Mouse (Mus musculus) embryonic stem cell, embryonic (primary cell): ENCODE results near the gene Otop1.

ENCODE experiments used
- CTCF ChIA-PET, 4 experiments: fragments of 300-600 bp in 2 of 4; fragments of 350-600 bp in 2 of 4; sonication (Branson Sonifier 250); formaldehyde crosslinking; loops; one replicate each; lab custom pipeline; 2022; ENCODE audit warnings: inconsistent platforms in 2 of 4; lab: Charles Lee
- POLR2A ChIA-PET, 4 experiments: fragments of 300-600 bp in 2 of 4; fragments of 350-600 bp in 2 of 4; sonication (Branson Sonifier 250); formaldehyde crosslinking; loops; one replicate each; lab custom pipeline; 2022; ENCODE audit warnings: antibody characterized with exemption in 4 of 4, inconsistent platforms in 1 of 4; lab: Charles Lee

Gene Otop1

GRCm38 (mm10) chr5:38277098-38277866 lies 1.5 kb downstream of the Otop1 start:
- CTCF ChIA-PET = interaction anchor here in 1 of 4 experiments (0.8 kb wide), 1 partner anchor 303 kb away, joined by 3 read pairs; no protein-coding TSS in a partner anchor
- POLR2A ChIA-PET = interaction anchor here in 2 of 4 experiments (0.6 to 1.2 kb wide), 4 partner anchors 11 to 389 kb away, joined by 3 to 4 read pairs (median 3); no protein-coding TSS in a partner anchor

GRCm38 (mm10) chr5:38277936-38278600 lies 2.3 kb downstream of the Otop1 start:
- CTCF ChIA-PET = no interaction called here
- POLR2A ChIA-PET = interaction anchor here in 2 of 4 experiments (0.6 to 1.2 kb wide), 3 partner anchors 11 to 242 kb away, joined by 3 to 4 read pairs (median 3); no protein-coding TSS in a partner anchor

GRCm38 (mm10) chr5:38280075-38280474 lies 4.3 kb downstream of the Otop1 start:
- ChIA-PET CTCF (interaction anchor here in 1 of 4 experiments (1.1 to 1.3 kb wide), 2 partner anchors 11 to 29 kb away, joined by 3 read pairs; no protein-coding TSS in a partner anchor), POLR2A (interaction anchor here in 1 of 4 experiments (0.6 kb wide), 1 partner anchor 144 kb away, joined by 3 read pairs; no protein-coding TSS in a partner anchor)

GRCm38 (mm10) chr5:38285724-38286123 lies 10.0 kb downstream of the Otop1 start:
- ChIA-PET CTCF (interaction anchor here in 1 of 4 experiments (1.2 kb wide), 1 partner anchor 22 kb away, joined by 3 read pairs; no protein-coding TSS in a partner anchor), POLR2A (interaction anchor here in 1 of 4 experiments (1.0 kb wide), 1 partner anchor 16 kb away, joined by 4 read pairs; no protein-coding TSS in a partner anchor)

GRCm38 (mm10) chr5:38288476-38288875 lies 12.7 kb downstream of the Otop1 start:
- ChIA-PET CTCF (interaction anchor here in 1 of 4 experiments (0.9 kb wide), 1 partner anchor 20 kb away, joined by 4 read pairs; no protein-coding TSS in a partner anchor), POLR2A (interaction anchor here in 1 of 4 experiments (0.6 kb wide), 1 partner anchor 904 kb away, joined by 3 read pairs; no protein-coding TSS in a partner anchor)

- CTCF ChIA-PET = interaction anchor here in 3 of 4 experiments (0.7 to 1.4 kb wide), 5 partner anchors 9 to 330 kb away, joined by 3 to 5 read pairs (median 3); no protein-coding TSS in a partner anchor
- POLR2A ChIA-PET = interaction anchor here in 1 of 4 experiments (1.2 kb wide), 3 partner anchors 16 to 65 kb away, joined by 3 to 4 read pairs (median 3); no protein-coding TSS in a partner anchor
These were observed 26.1 kb downstream of the Otop1 start for GRCm38 (mm10) chr5:38301761-38302411.

- ChIA-PET POLR2A (interaction anchor here in 1 of 4 experiments (1.2 kb wide), 3 partner anchors 17 to 64 kb away, joined by 3 to 4 read pairs (median 3); no protein-coding TSS in a partner anchor), CTCF (interaction anchor here (0.7 to 1.4 kb wide), 5 partner anchors 66 to 329 kb away, joined by 3 to 5 read pairs (median 3); no protein-coding TSS in a partner anchor)
These were observed 26.9 kb downstream of the Otop1 start for GRCm38 (mm10) chr5:38302651-38303050.

- POLR2A ChIA-PET = no interaction called here
- CTCF ChIA-PET = interaction anchor here in 2 of 4 experiments (0.6 to 1.9 kb wide), 5 partner anchors 26 to 328 kb away, joined by 3 to 6 read pairs (median 3); no protein-coding TSS in a partner anchor
These were observed 29.5 kb downstream of the Otop1 start for GRCm38 (mm10) chr5:38305241-38305640.

GRCm38 (mm10) chr5:38307255-38308101 lies 31.7 kb downstream of the Otop1 start:
- POLR2A ChIA-PET = interaction anchor here (0.5 to 1.4 kb wide), 8 partner anchors 11 to 362 kb away, joined by 3 to 4 read pairs (median 3); no protein-coding TSS in a partner anchor
- CTCF ChIA-PET = interaction anchor here (0.5 to 4.4 kb wide), 75 partner anchors 8 to 774 kb away, joined by 3 to 47 read pairs (median 4); partner anchors contain the start of gene Drd5 (in 1 of the 4)

GRCm38 (mm10) chr5:38308873-38309272 lies 33.1 kb downstream of the Otop1 start:
- ChIA-PET CTCF (interaction anchor here (0.6 to 4.4 kb wide), 70 partner anchors 9 to 499 kb away, joined by 3 to 47 read pairs (median 4); partner anchors contain the start of gene Drd5 (in 1 of the 4)), POLR2A (interaction anchor here in 2 of 4 experiments (0.6 to 1.4 kb wide), 7 partner anchors 161 to 444 kb away, joined by 3 to 5 read pairs (median 4); no protein-coding TSS in a partner anchor)

- ChIA-PET CTCF (interaction anchor here (0.6 to 4.4 kb wide), 22 partner anchors 8 to 443 kb away, joined by 3 to 47 read pairs (median 8); no protein-coding TSS in a partner anchor), POLR2A (interaction anchor here in 1 of 4 experiments (1.2 kb wide), 1 partner anchor 160 kb away, joined by 4 read pairs; no protein-coding TSS in a partner anchor)
These were observed 34.0 kb downstream of the Otop1 start for GRCm38 (mm10) chr5:38309795-38310194.

GRCm38 (mm10) chr5:38318966-38319786 lies 43.4 kb downstream of the Otop1 start, which contains the start of gene Drd5:
Gene Drd5, plus strand, starts transcription at chr5:38319367.
- ChIA-PET CTCF (interaction anchor here in 2 of 4 experiments (1.0 to 3.5 kb wide), 4 partner anchors 10 to 313 kb away, joined by 3 to 16 read pairs (median 4); no protein-coding TSS in a partner anchor), POLR2A (interaction anchor here in 1 of 4 experiments (0.5 to 0.6 kb wide), 2 partner anchors 10 to 350 kb away, joined by 3 read pairs; no protein-coding TSS in a partner anchor)

GRCm38 (mm10) chr5:38333381-38333780 lies 57.6 kb downstream of the Otop1 start:
- POLR2A ChIA-PET = no interaction called here

GRCm38 (mm10) chr5:38334582-38334981 lies 58.8 kb downstream of the Otop1 start:
- CTCF ChIA-PET = no interaction called here

More at GRCm38 (mm10) chr5:38333381-38333780, 57.6 kb downstream of the Otop1 start:
- CTCF ChIA-PET = no interaction called here

GRCm38 (mm10) chr5:38343101-38343500 lies 67.3 kb downstream of the Otop1 start:
- ChIA-PET POLR2A (no interaction called here), CTCF (no interaction called here)

More at GRCm38 (mm10) chr5:38334582-38334981, 58.8 kb downstream of the Otop1 start:
- POLR2A ChIA-PET = no interaction called here
